Mouse (Mus musculus) midbrain, embryonic 16.5 days (tissue): ENCODE results near the gene Mterf2. TPM values are rescaled to one million over a fixed set of nuclear protein-coding genes. Genes with fewer than 3 reads are reported as not detected.

Source experiments
- ATAC-seq: fragments of 200-750 bp; cut with Nextera tagmentation; 2 replicates; pipeline ENCODE4 v1.8.0; 2017; ENCODE audit warnings: moderate TSS enrichment
- H3K27ac ChIP-seq: fragments of 300-500 bp; sonication (generic); 2 replicates; pipeline ENCODE4 v1.5.1; 2014; ENCODE audit warnings: mild to moderate bottlenecking, low read length, mixed read lengths
- H3K27me3 ChIP-seq: fragments of 300-500 bp; sonication (generic); 2 replicates; pipeline ENCODE4 v1.6.1; 2014; ENCODE audit warnings: low read depth, low read length, mixed read lengths; ENCODE audit not compliant: control insufficient read depth, insufficient read depth
- H3K36me3 ChIP-seq: fragments of 300-500 bp; sonication (generic); 2 replicates; pipeline ENCODE4 v1.6.1; 2014; ENCODE audit warnings: mild to moderate bottlenecking, low read length, moderate library complexity, mixed read lengths; ENCODE audit not compliant: control insufficient read depth, insufficient read depth
- H3K4me1 ChIP-seq: fragments of 300-500 bp; sonication (generic); 2 replicates; pipeline ENCODE4 v1.6.1; 2014; ENCODE audit warnings: mild to moderate bottlenecking, low read length, mixed read lengths; ENCODE audit not compliant: control insufficient read depth, insufficient read depth
- H3K4me2 ChIP-seq: fragments of 300-500 bp; sonication (generic); 2 replicates; pipeline ENCODE4 v1.6.1; 2014; ENCODE audit warnings: mild to moderate bottlenecking, low read length, mixed read lengths
- H3K4me3 ChIP-seq: fragments of 300-500 bp; sonication (generic); 2 replicates; pipeline ENCODE4 v1.5.1; 2014; ENCODE audit warnings: low read depth, mild to moderate bottlenecking, low read length, moderate library complexity, mixed read lengths
- H3K9ac ChIP-seq: fragments of 300-500 bp; sonication (generic); 2 replicates; pipeline ENCODE4 v1.6.1; 2014; ENCODE audit warnings: low read depth, low read length, mixed read lengths
- H3K9me3 ChIP-seq: fragments of 300-500 bp; sonication (generic); replicated peaks from 2 replicates; pipeline ENCODE4 v1.6.1; 2014; ENCODE audit warnings: mild to moderate bottlenecking, low read length, mixed read lengths; ENCODE audit not compliant: control insufficient read depth, poor library complexity, severe bottlenecking
- WGBS: fragments of 180-500 bp; shearing (Covaris S2); extraction: QIAGEN DNeasy Blood & Tissue Kit; methylation state at CpG from one replicate; pipeline ENCODE4 v1.1.7; 2014; 5-methylcytosine and 5-hydroxymethylcytosine counted together
- polyA plus RNA-seq: library from polyadenylated mRNA; unstranded; fragments of >200 nt; fragmentation: Nextera tagmentation; extraction: Ambion mirVana; gene quantifications from 2 replicates; pipeline ENCODE4 v1.2.1, GENCODE M21; 2015

Mterf2 gene
- 25.1 and 27.7 TPM in 2 replicates for polyA plus RNA-seq

GRCm38 (mm10) chr10:85127395-85128287 lies at the start of gene Mterf2:
Gene Mterf2 (minus strand): TSS chr10:85128027.
- peak; percentile 99 for ATAC-seq
- peak within 1 kb of the TSS; percentile 53 for H3K27ac ChIP-seq
- no peaks in the 10 kb centered on the region for H3K9me3 ChIP-seq
- peak within 1 kb of the TSS; percentile 87 for H3K4me2 ChIP-seq
- H3K27me3 ChIP-seq: no peaks in the 10 kb centered on the region
- peaks cover 22% of the 10 kb centered on the region for H3K4me1 ChIP-seq
- H3K9ac ChIP-seq: peak within 1 kb of the TSS; percentile 67
- peaks cover 8% of the 10 kb centered on the region; the same call in 1 of the 2 replicates for H3K36me3 ChIP-seq
- 7% methylated on average over 20 of the region's 20 CpGs for WGBS
- peak within 1 kb of the TSS; percentile 63 for H3K4me3 ChIP-seq

- no peaks in the 10 kb centered on the region for H3K36me3 ChIP-seq
- no peak overlapping the region for H3K4me2 ChIP-seq
- H3K9me3 ChIP-seq: no peaks in the 10 kb centered on the region
- H3K27ac ChIP-seq: no peak overlapping the region
- no peaks in the 10 kb centered on the region for H3K27me3 ChIP-seq
- WGBS: 73% methylated on average over 2 of the region's 2 CpGs
- H3K9ac ChIP-seq: no peak overlapping the region
- no peak overlapping the region for H3K4me3 ChIP-seq
- ATAC-seq: no peak
- no peaks in the 10 kb centered on the region for H3K4me1 ChIP-seq
Observed at GRCm38 (mm10) chr10:85176640-85177039, 48.8 kb upstream of the Mterf2 start.

GRCm38 (mm10) chr10:85165306-85165705 lies 37.5 kb upstream of the Mterf2 start:
- Histone ChIP-seq H3K27me3 (no peaks in the 10 kb centered on the region), H3K4me3 (no peak overlapping the region), H3K9ac (no peak overlapping the region), H3K4me1 (peaks cover 12% of the 10 kb centered on the region), H3K36me3 (no peaks in the 10 kb centered on the region), H3K9me3 (no peaks in the 10 kb centered on the region), H3K4me2 (no peak overlapping the region), H3K27ac (no peak overlapping the region)
- 78% methylated on average over 5 of the region's 5 CpGs for WGBS
- ATAC-seq: no peak

GRCm38 (mm10) chr10:85164791-85165190 lies 37.0 kb upstream of the Mterf2 start:
- 90% methylated on average over 13 of the region's 13 CpGs for WGBS
- Histone ChIP-seq H3K9me3 (no peaks in the 10 kb centered on the region), H3K27ac (no peak overlapping the region), H3K4me1 (peaks cover 12% of the 10 kb centered on the region), H3K4me2 (no peak overlapping the region), H3K36me3 (no peaks in the 10 kb centered on the region), H3K27me3 (no peaks in the 10 kb centered on the region), H3K9ac (no peak overlapping the region), H3K4me3 (no peak overlapping the region)
- no peak for ATAC-seq

GRCm38 (mm10) chr10:85161745-85162351 lies 34.0 kb upstream of the Mterf2 start:
- Histone ChIP-seq H3K27me3 (no peaks in the 10 kb centered on the region), H3K9ac (no peak overlapping the region), H3K36me3 (no peaks in the 10 kb centered on the region), H3K9me3 (no peaks in the 10 kb centered on the region), H3K4me1 (peaks cover 12% of the 10 kb centered on the region), H3K4me3 (no peak overlapping the region), H3K27ac (peak overlapping the region; percentile 69; the same call in 1 of the 2 replicates), H3K4me2 (peak overlapping the region; percentile 12; the same call in 1 of the 2 replicates)
- ATAC-seq: peak; percentile 94
- WGBS: 68% methylated on average over 5 of the region's 5 CpGs

- Histone ChIP-seq H3K36me3 (no peaks in the 10 kb centered on the region), H3K4me1 (peaks cover 12% of the 10 kb centered on the region), H3K4me2 (no peak overlapping the region), H3K27me3 (no peaks in the 10 kb centered on the region), H3K27ac (no peak overlapping the region), H3K9ac (no peak overlapping the region), H3K4me3 (no peak overlapping the region), H3K9me3 (no peaks in the 10 kb centered on the region)
- 84% methylated on average over 1 of the region's 1 CpGs for WGBS
- no peak for ATAC-seq
Observed at GRCm38 (mm10) chr10:85159989-85160619, 32.3 kb upstream of the Mterf2 start.

- Histone ChIP-seq H3K9me3 (no peaks in the 10 kb centered on the region), H3K4me3 (no peak overlapping the region), H3K9ac (no peak overlapping the region), H3K4me1 (peaks cover 10% of the 10 kb centered on the region), H3K4me2 (no peak overlapping the region), H3K27me3 (no peaks in the 10 kb centered on the region), H3K27ac (no peak overlapping the region), H3K36me3 (no peaks in the 10 kb centered on the region)
- WGBS: 92% methylated on average over 7 of the region's 7 CpGs
- ATAC-seq: no peak
Observed at GRCm38 (mm10) chr10:85157451-85157850, 29.6 kb upstream of the Mterf2 start.

GRCm38 (mm10) chr10:85154195-85154594 lies 26.4 kb upstream of the Mterf2 start:
- Histone ChIP-seq H3K36me3 (no peaks in the 10 kb centered on the region; the same call in 1 of the 2 replicates), H3K9me3 (no peaks in the 10 kb centered on the region), H3K4me2 (no peak overlapping the region), H3K27ac (no peak overlapping the region), H3K9ac (no peak overlapping the region), H3K27me3 (no peaks in the 10 kb centered on the region), H3K4me1 (no peaks in the 10 kb centered on the region), H3K4me3 (no peak overlapping the region)
- no peak for ATAC-seq
- WGBS: 6% methylated on average over 2 of the region's 2 CpGs
